8 mouse cellular contexts compared by ENCODE assay signal in genomic region chr2:164389020-164389419, GRCm38 (mm10). TPM values are rescaled to one million over a fixed set of nuclear protein-coding genes. Genes with fewer than 3 reads are reported as not detected.
DNase-seq lines count a peak whose midpoint lies in the region; ATAC-seq and TF ChIP-seq lines count a peak whose summit lies in the region.

Gene Slpi (minus strand): TSS chr2:164389095.

- H3K4me3 ChIP-seq in embryonic facial prominence, embryonic 15.5 days (replicated peaks) = peak within 1 kb of the TSS; percentile 47
- peak within 1 kb of the TSS; percentile 57 for H3K4me3 ChIP-seq in intestine, embryonic 16.5 days (ENCODE audit: low read length)
- H3K4me3 ChIP-seq in stomach, postnatal 0 days (ENCODE audit: low read depth, low read length) = peak within 1 kb of the TSS; percentile 45

- DNase-seq in kidney, postnatal 4 days = peak; percentile 35 to 58
- no peak for DNase-seq in kidney, adult 9 months
- peak; percentile 88 for DNase-seq in brain, adult 2 months (ENCODE audit: low read depth, low spot score)
- DNase-seq in stomach, postnatal 0 days (ENCODE audit: low spot score) = no peak
- DNase-seq in ovary, postnatal 10 days (ENCODE audit: low spot score) = no peak

- TF ChIP-seq EP300 in stomach, postnatal 0 days (optimal IDR thresholded peaks at IDR 0.05) = no peak

- TF ChIP-seq CTCF in stomach, postnatal 0 days (IDR thresholded peaks at IDR 0.05; ENCODE audit: low read depth) = no peak

- H3K36me3 ChIP-seq in embryonic facial prominence, embryonic 15.5 days = no peaks in the 10 kb centered on the region
- no peaks in the 10 kb centered on the region for H3K36me3 ChIP-seq in intestine, embryonic 16.5 days (ENCODE audit: control insufficient read depth, insufficient read depth, low read length)
- no peaks in the 10 kb centered on the region for H3K36me3 ChIP-seq in stomach, postnatal 0 days (ENCODE audit: control insufficient read depth, insufficient read depth, low read length)

- H3K27ac ChIP-seq in embryonic facial prominence, embryonic 15.5 days (replicated peaks) = peak within 1 kb of the TSS; percentile 60
- no peak within 1 kb of the TSS for H3K27ac ChIP-seq in intestine, embryonic 16.5 days (ENCODE audit: low read length)
- H3K27ac ChIP-seq in stomach, postnatal 0 days (replicated peaks) = no peak within 1 kb of the TSS; the same call in 1 of the 2 replicates

- peaks cover 28% of the 10 kb centered on the region for H3K4me1 ChIP-seq in embryonic facial prominence, embryonic 15.5 days
- H3K4me1 ChIP-seq in intestine, embryonic 16.5 days (ENCODE audit: control insufficient read depth, insufficient read depth, low read length) = peaks cover 9% of the 10 kb centered on the region; the same call in 1 of the 2 replicates
- 0 out of 2 replicates have a peak, but pooled peaks cover 2% of the 10 kb centered on the region for H3K4me1 ChIP-seq in stomach, postnatal 0 days (replicated peaks; ENCODE audit: control insufficient read depth, insufficient read depth)

- peaks cover 29% of the 10 kb centered on the region for H3K27me3 ChIP-seq in embryonic facial prominence, embryonic 15.5 days
- H3K27me3 ChIP-seq in intestine, embryonic 16.5 days (replicated peaks; ENCODE audit: control insufficient read depth, insufficient read depth, low read length) = peaks cover 8% of the 10 kb centered on the region; the same call in 1 of the 2 replicates
- H3K27me3 ChIP-seq in stomach, postnatal 0 days (ENCODE audit: control insufficient read depth, insufficient read depth, low read length) = no peaks in the 10 kb centered on the region

- peak; percentile 78 for ATAC-seq in embryonic facial prominence, embryonic 15.5 days (ENCODE audit: insufficient number of reproducible peaks, low FRiP score, low TSS enrichment, low read depth)
- ATAC-seq in intestine, embryonic 16.5 days = peak; percentile 71
- ATAC-seq in megakaryocyte progenitor cell, adult 5-6 weeks (replicated peaks; ENCODE audit: poor library complexity) = no peak
- no peak; the same call in 1 of the 2 replicates for ATAC-seq in stomach, postnatal 0 days (ENCODE audit: low FRiP score, low TSS enrichment)

- H3K9me3 ChIP-seq in embryonic facial prominence, embryonic 15.5 days (replicated peaks) = no peaks in the 10 kb centered on the region
- no peaks in the 10 kb centered on the region for H3K9me3 ChIP-seq in intestine, embryonic 16.5 days (ENCODE audit: control insufficient read depth, low read length)
- no peaks in the 10 kb centered on the region for H3K9me3 ChIP-seq in stomach, postnatal 0 days (ENCODE audit: control insufficient read depth, low read length)

- peak within 1 kb of the TSS; percentile 68 for H3K4me2 ChIP-seq in embryonic facial prominence, embryonic 15.5 days (replicated peaks)
- H3K4me2 ChIP-seq in intestine, embryonic 16.5 days (ENCODE audit: low read depth, low read length) = peak within 1 kb of the TSS; percentile 86
- H3K4me2 ChIP-seq in stomach, postnatal 0 days (replicated peaks; ENCODE audit: low read depth) = peak within 1 kb of the TSS; percentile 64

- WGBS in embryonic facial prominence, embryonic 15.5 days = 3% methylated on average over 17 of the region's 17 CpGs
- WGBS in intestine, embryonic 16.5 days = 3% methylated on average over 17 of the region's 17 CpGs
- WGBS in stomach, postnatal 0 days = 2% methylated on average over 17 of the region's 17 CpGs

- H3K9ac ChIP-seq in embryonic facial prominence, embryonic 15.5 days = peak within 1 kb of the TSS; percentile 6; the same call in 1 of the 2 replicates
- peak within 1 kb of the TSS; percentile 68 for H3K9ac ChIP-seq in intestine, embryonic 16.5 days (ENCODE audit: low read depth, low read length)
- H3K9ac ChIP-seq in stomach, postnatal 0 days (ENCODE audit: low read length) = peak within 1 kb of the TSS; percentile 53

RNA-seq across cellular contexts. Expression of gene Slpi, which starts in this region (rescaled TPM):
- polyA plus RNA-seq in embryonic facial prominence, embryonic 15.5 days (2015; fragmentation: Nextera tagmentation; extraction: Ambion mirVana) = 9.9 and 14.5 TPM in 2 replicates
- polyA plus RNA-seq in intestine, embryonic 16.5 days (2015; fragmentation: Nextera tagmentation; extraction: Ambion mirVana) = 2.3 and 2.7 TPM in 2 replicates
- total RNA-seq in megakaryocyte progenitor cell, adult 5-6 weeks (2015) = 244 and 316 TPM in 2 replicates
- 39.7 and 71.6 TPM in 2 replicates for total RNA-seq in megakaryocyte progenitor cell, adult 5-6 weeks (2017)
- 4,305 and 4,348 TPM in 2 replicates for polyA plus RNA-seq in stomach, postnatal 0 days (2015; fragmentation: Nextera tagmentation; extraction: Ambion mirVana)

Comparison
In these comparisons a context has a peak if more than half of its experiments do, and no peak if none do; other contexts are left out.
1. RNA of gene Slpi (polyA plus RNA-seq): 4,305 to 4,348 TPM in stomach, postnatal 0 days; 9.9 to 14.5 TPM in embryonic facial prominence, embryonic 15.5 days and 2.3 to 2.7 TPM in intestine, embryonic 16.5 days; every median in the first group is over 100 times any median in the second.
2. DNase-seq: peak in kidney, postnatal 4 days (2 of 2) and brain, adult 2 months (single experiment); none in kidney, adult 9 months (single experiment), stomach, postnatal 0 days (single experiment) and ovary, postnatal 10 days (single experiment).
3. ATAC-seq: peak in embryonic facial prominence, embryonic 15.5 days (single experiment) and intestine, embryonic 16.5 days (single experiment); none in megakaryocyte progenitor cell, adult 5-6 weeks (single experiment) and stomach, postnatal 0 days (single experiment).
4. H3K9ac ChIP-seq: peak in every context shown above with its lines; median percentile 68 in intestine, embryonic 16.5 days; 53 in stomach, postnatal 0 days; 6 in embryonic facial prominence, embryonic 15.5 days.
5. Peak in every context shown above with its lines, with median percentiles within 50 percentile points of each other: H3K4me2 ChIP-seq and H3K4me3 ChIP-seq.